Mouse (Mus musculus): ENCODE measurements around the gene Zfand3.

Gene Zfand3

GRCm38 (mm10) chr17:30148320-30148719 lies 143.8 kb downstream of the Zfand3 start:
- in situ Hi-C loops (cut with MboI): no loop called here

GRCm38 (mm10) chr17:30149911-30150310 lies 145.4 kb downstream of the Zfand3 start:
- in situ Hi-C loops (cut with MboI): no loop called here

- in situ Hi-C loops (cut with MboI): no loop called here
Measured at GRCm38 (mm10) chr17:30154144-30154543, 149.6 kb downstream of the Zfand3 start.

GRCm38 (mm10) chr17:30154861-30155260 lies 150.3 kb downstream of the Zfand3 start:
- in situ Hi-C loops (cut with MboI): no loop called here

- in situ Hi-C loops (cut with MboI): no loop called here
Measured at GRCm38 (mm10) chr17:30155411-30155925, 150.9 kb downstream of the Zfand3 start.

- in situ Hi-C loops (cut with MboI): no loop called here
Measured at GRCm38 (mm10) chr17:30158419-30159108, 154.0 kb downstream of the Zfand3 start.

GRCm38 (mm10) chr17:30159341-30159740 lies 154.8 kb downstream of the Zfand3 start:
- in situ Hi-C loops (cut with MboI): no loop called here

GRCm38 (mm10) chr17:30160823-30161432 lies 156.4 kb downstream of the Zfand3 start:
- in situ Hi-C loops (cut with MboI): no loop called here

- in situ Hi-C loops (cut with MboI): no loop called here
Measured at GRCm38 (mm10) chr17:30162983-30163382, 158.4 kb downstream of the Zfand3 start.

GRCm38 (mm10) chr17:30163793-30164192 lies 159.3 kb downstream of the Zfand3 start:
- in situ Hi-C loops (cut with MboI): no loop called here

GRCm38 (mm10) chr17:30164818-30165217 lies 160.3 kb downstream of the Zfand3 start:
- in situ Hi-C loops (cut with MboI): no loop called here

GRCm38 (mm10) chr17:30177435-30177834 lies 172.9 kb downstream of the Zfand3 start:
- in situ Hi-C loops (cut with MboI): no loop called here

GRCm38 (mm10) chr17:30178402-30178801 lies 173.9 kb downstream of the Zfand3 start:
- in situ Hi-C loops (cut with MboI): no loop called here

GRCm38 (mm10) chr17:30180197-30180596 lies 175.7 kb downstream of the Zfand3 start:
- in situ Hi-C loops (cut with MboI): no loop called here

- in situ Hi-C loops (cut with MboI): no loop called here
Measured at GRCm38 (mm10) chr17:30181554-30181953, 177.0 kb downstream of the Zfand3 start.

- in situ Hi-C loops (cut with MboI): no loop called here
Measured at GRCm38 (mm10) chr17:30182063-30182462, 177.5 kb downstream of the Zfand3 start.

GRCm38 (mm10) chr17:30183561-30183960 lies 179.0 kb downstream of the Zfand3 start:
- in situ Hi-C loops (cut with MboI): no loop called here

GRCm38 (mm10) chr17:30187154-30187553 lies 182.6 kb downstream of the Zfand3 start:
- in situ Hi-C loops (cut with MboI): no loop called here

GRCm38 (mm10) chr17:30187581-30187980 lies 183.0 kb downstream of the Zfand3 start:
- in situ Hi-C loops (cut with MboI): no loop called here

- in situ Hi-C loops (cut with MboI): no loop called here
Measured at GRCm38 (mm10) chr17:30188031-30188981, 183.8 kb downstream of the Zfand3 start.

GRCm38 (mm10) chr17:30191097-30191640 lies 186.6 kb downstream of the Zfand3 start:
- in situ Hi-C loops (cut with MboI): no loop called here

Data from mature B cell (primary cell).